14 mouse cellular contexts compared by ENCODE assay signal in the genomic region with DNA sequence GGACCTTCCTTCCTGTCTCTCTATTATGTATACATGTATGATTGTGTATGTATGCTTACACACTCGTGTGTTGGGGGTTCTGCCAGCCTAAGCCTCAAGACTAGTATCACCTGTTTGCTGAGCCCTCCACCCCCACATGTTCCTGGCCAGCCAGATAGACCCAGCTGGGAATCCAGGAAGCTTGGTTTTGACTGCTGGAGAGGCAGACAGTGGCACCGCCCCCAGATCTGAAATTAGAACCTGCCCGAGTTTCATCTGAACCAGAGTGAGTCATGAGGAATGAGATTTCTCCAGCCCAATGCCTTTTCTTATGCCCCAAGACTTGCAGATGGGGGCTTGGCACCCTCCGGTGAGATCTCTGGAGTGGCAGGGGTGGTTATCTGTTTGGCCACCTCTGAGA.
DNase-seq lines count a peak whose midpoint lies in the region; ATAC-seq and TF ChIP-seq lines count a peak whose summit lies in the region.
"Had no signal": no experiment of that assay in that cellular context is flagged by ENCODE, and none has a peak within 500 bp of the region (broad histone marks: within the 10 kb centered on the region; RNA-seq: fewer than 3 reads in every experiment).

No protein-coding gene starts in this region.

- no peaks in the 10 kb centered on the region for H3K27me3 ChIP-seq in kidney, postnatal 0 days (ENCODE audit: insufficient read depth, low read length)
- no peaks in the 10 kb centered on the region for H3K27me3 ChIP-seq in neural tube, embryonic 15.5 days (replicated peaks)
- H3K27me3 ChIP-seq: CH12.LX; embryonic facial prominence, embryonic 12.5 days; hindbrain, embryonic 15.5 days had no signal

- DNase-seq in kidney, postnatal 0 days (ENCODE audit: low spot score): peak; percentile 27
- no peak for DNase-seq in kidney, postnatal 4 days
- DNase-seq in layer of hippocampus, adult 8-10 months (ENCODE audit: low spot score in 2 of 2): peak; percentile 36 to 64
- peak; percentile 62 to 84 for DNase-seq in right cerebral cortex, postnatal 10 days (ENCODE audit: low spot score in 2 of 2)
- DNase-seq in cerebellum, postnatal 36 days: no peak
- DNase-seq in adrenal gland, adult 18-20 months (ENCODE audit: low spot score in 2 of 2): no peak
- DNase-seq: kidney, postnatal 36 days; lung, adult 18-20 months; midbrain, embryonic 14.5 days had no signal

- H3K4me1 ChIP-seq in kidney, postnatal 0 days (replicated peaks; ENCODE audit: insufficient read depth, low read length): no peaks in the 10 kb centered on the region
- peaks cover 16% of the 10 kb centered on the region for H3K4me1 ChIP-seq in neural tube, embryonic 15.5 days
- H3K4me1 ChIP-seq: embryonic facial prominence, embryonic 12.5 days had no signal

- no peak overlapping the region for H3K9ac ChIP-seq in kidney, postnatal 0 days (ENCODE audit: low read depth, low read length)
- H3K9ac ChIP-seq in neural tube, embryonic 15.5 days (replicated peaks): no peak overlapping the region
- H3K9ac ChIP-seq: embryonic facial prominence, embryonic 12.5 days; hindbrain, embryonic 15.5 days had no signal

- no peak for ATAC-seq in kidney, postnatal 0 days (replicated peaks; ENCODE audit: low FRiP score, low read depth)
- ATAC-seq in frontal cortex, adult (ENCODE audit: low TSS enrichment): peak; percentile 93
- no peak for ATAC-seq in neural tube, embryonic 15.5 days (ENCODE audit: low FRiP score)

- no peak overlapping the region for H3K27ac ChIP-seq in kidney, postnatal 0 days
- no peak overlapping the region for H3K27ac ChIP-seq in neural tube, embryonic 15.5 days (replicated peaks)
- H3K27ac ChIP-seq: embryonic facial prominence, embryonic 12.5 days; hindbrain, embryonic 15.5 days had no signal

- H3K4me3 ChIP-seq in kidney, postnatal 0 days (replicated peaks; ENCODE audit: low read depth, low read length): no peak overlapping the region
- no peak overlapping the region for H3K4me3 ChIP-seq in neural tube, embryonic 15.5 days (replicated peaks)
- H3K4me3 ChIP-seq: embryonic facial prominence, embryonic 12.5 days; hindbrain, embryonic 15.5 days had no signal

- no peaks in the 10 kb centered on the region for H3K9me3 ChIP-seq in kidney, postnatal 0 days (replicated peaks; ENCODE audit: low read length)
- H3K9me3 ChIP-seq in neural tube, embryonic 15.5 days (replicated peaks): no peaks in the 10 kb centered on the region
- H3K9me3 ChIP-seq: embryonic facial prominence, embryonic 12.5 days; hindbrain, embryonic 15.5 days had no signal

- H3K4me2 ChIP-seq in kidney, postnatal 0 days (ENCODE audit: low read length): no peak overlapping the region
- no peak overlapping the region for H3K4me2 ChIP-seq in neural tube, embryonic 15.5 days
- H3K4me2 ChIP-seq: embryonic facial prominence, embryonic 12.5 days; hindbrain, embryonic 15.5 days had no signal

- 53% methylated on average over 4 of the region's 4 CpGs for WGBS in kidney, postnatal 0 days
- 84% methylated on average over 4 of the region's 4 CpGs for WGBS in neural tube, embryonic 15.5 days

- no peaks in the 10 kb centered on the region for H3K36me3 ChIP-seq in kidney, postnatal 0 days (ENCODE audit: insufficient read depth, low read length)
- no peaks in the 10 kb centered on the region for H3K36me3 ChIP-seq in neural tube, embryonic 15.5 days
- H3K36me3 ChIP-seq: embryonic facial prominence, embryonic 12.5 days; hindbrain, embryonic 15.5 days had no signal

- no peak for TF ChIP-seq CTCF in kidney, postnatal 0 days (IDR thresholded peaks at IDR 0.05; ENCODE audit: low read depth)

Comparison
In these comparisons a context has a peak if more than half of its experiments do, and no peak if none do; other contexts are left out.
1. DNase-seq: peak in kidney, postnatal 0 days (single experiment), layer of hippocampus, adult 8-10 months (2 of 2) and right cerebral cortex, postnatal 10 days (2 of 2); none in kidney, postnatal 4 days (0 of 2), cerebellum, postnatal 36 days (0 of 2) and adrenal gland, adult 18-20 months (0 of 2).